Mouse (Mus musculus): ENCODE measurements around the gene Spag5. TPM values are rescaled to one million over a fixed set of nuclear protein-coding genes. Genes with fewer than 3 reads are reported as not detected.

The Spag5 gene
- polyA plus RNA-seq, 1 experiment from 2014 or later = 63.6 TPM

DNA sequence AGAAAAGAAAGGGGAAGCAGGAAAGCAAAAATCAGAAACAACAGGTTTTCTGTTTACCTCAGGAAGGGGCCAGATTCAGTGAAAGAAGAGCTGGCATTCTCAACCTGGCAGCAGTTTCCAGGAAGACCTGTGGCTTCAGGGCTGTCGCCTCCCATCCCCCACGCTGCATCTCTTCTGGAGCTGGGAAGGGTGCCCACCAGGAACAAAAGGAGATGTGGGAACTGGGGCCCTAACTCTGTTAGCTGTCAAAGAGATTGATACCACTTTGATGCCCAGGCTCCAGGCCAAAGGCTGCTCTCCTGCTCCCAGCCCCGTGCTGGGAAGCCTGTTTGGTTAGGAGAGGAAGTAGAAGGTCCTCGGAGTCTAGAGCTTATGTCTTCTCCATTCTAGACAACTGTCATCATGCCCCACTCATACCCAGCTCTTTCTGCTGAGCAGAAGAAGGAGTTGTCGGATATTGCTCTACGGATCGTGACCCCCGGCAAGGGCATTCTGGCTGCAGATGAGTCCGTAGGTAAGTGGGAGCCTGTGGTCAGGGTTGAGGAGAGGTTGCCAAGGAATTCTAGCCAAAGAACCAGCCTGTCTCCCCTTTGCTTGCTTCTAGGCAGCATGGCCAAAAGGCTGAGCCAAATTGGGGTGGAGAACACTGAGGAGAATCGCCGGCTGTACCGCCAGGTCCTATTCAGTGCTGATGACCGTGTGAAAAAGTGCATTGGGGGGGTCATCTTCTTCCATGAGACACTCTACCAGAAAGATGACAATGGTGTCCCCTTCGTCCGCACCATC lies 22.9 kb downstream of the Spag5 start:
- no peak for ATAC-seq (ENCODE audit: insufficient number of reproducible peaks, insufficient read depth, low FRiP score, low TSS enrichment, low read depth)
- Histone ChIP-seq H3K9me3 (no peaks in the 10 kb centered on the region), H3K36me3 (peaks cover 42% of the 10 kb centered on the region), H3K4me3 (replicated peaks) (no peak overlapping the region), H3K27ac (no peak overlapping the region), H3K9ac (replicated peaks) (no peak overlapping the region), H3K4me2 (no peak overlapping the region), H3K4me1 (replicated peaks) (peaks cover 29% of the 10 kb centered on the region), H3K27me3 (no peaks in the 10 kb centered on the region)
- 83% methylated on average over 15 of the region's 15 CpGs for WGBS

GRCm38 (mm10) chr11:78324965-78325364 lies 23.6 kb downstream of the Spag5 start:
- Histone ChIP-seq H3K9ac (replicated peaks) (no peak overlapping the region), H3K27ac (no peak overlapping the region), H3K4me3 (replicated peaks) (no peak overlapping the region), H3K4me2 (no peak overlapping the region), H3K36me3 (peaks cover 34% of the 10 kb centered on the region), H3K9me3 (no peaks in the 10 kb centered on the region), H3K27me3 (no peaks in the 10 kb centered on the region), H3K4me1 (replicated peaks) (peaks cover 35% of the 10 kb centered on the region)
- WGBS = 95% methylated on average over 12 of the region's 12 CpGs
- no peak for ATAC-seq (ENCODE audit: insufficient number of reproducible peaks, insufficient read depth, low FRiP score, low TSS enrichment, low read depth)

DNA sequence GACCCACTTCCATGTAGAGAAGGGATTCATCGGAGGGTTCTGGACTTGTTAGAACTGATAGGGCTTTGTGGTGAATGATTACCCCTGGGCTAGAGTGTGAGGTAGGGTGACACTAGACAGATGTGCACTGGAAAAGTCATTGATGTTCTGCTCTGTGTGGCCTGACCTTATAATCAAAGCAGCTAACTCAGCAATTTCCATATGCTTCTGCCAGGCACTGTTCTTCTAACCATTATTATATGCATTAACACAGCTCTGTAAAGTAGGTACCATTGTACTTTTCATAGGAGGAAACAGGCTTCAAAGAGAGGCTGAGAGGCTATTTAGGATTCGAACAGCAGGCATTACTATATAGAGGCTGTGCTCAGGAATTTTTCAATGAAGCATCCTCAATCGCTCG lies 25.9 kb downstream of the Spag5 start:
- Histone ChIP-seq H3K4me2 (no peak overlapping the region), H3K9me3 (no peaks in the 10 kb centered on the region), H3K4me3 (replicated peaks) (no peak overlapping the region), H3K27ac (no peak overlapping the region), H3K9ac (replicated peaks) (no peak overlapping the region), H3K27me3 (no peaks in the 10 kb centered on the region), H3K36me3 (peaks cover 16% of the 10 kb centered on the region), H3K4me1 (replicated peaks) (peaks cover 24% of the 10 kb centered on the region)
- WGBS = 92% methylated on average over 4 of the region's 4 CpGs
- ATAC-seq (ENCODE audit: insufficient number of reproducible peaks, insufficient read depth, low FRiP score, low TSS enrichment, low read depth) = no peak

DNA sequence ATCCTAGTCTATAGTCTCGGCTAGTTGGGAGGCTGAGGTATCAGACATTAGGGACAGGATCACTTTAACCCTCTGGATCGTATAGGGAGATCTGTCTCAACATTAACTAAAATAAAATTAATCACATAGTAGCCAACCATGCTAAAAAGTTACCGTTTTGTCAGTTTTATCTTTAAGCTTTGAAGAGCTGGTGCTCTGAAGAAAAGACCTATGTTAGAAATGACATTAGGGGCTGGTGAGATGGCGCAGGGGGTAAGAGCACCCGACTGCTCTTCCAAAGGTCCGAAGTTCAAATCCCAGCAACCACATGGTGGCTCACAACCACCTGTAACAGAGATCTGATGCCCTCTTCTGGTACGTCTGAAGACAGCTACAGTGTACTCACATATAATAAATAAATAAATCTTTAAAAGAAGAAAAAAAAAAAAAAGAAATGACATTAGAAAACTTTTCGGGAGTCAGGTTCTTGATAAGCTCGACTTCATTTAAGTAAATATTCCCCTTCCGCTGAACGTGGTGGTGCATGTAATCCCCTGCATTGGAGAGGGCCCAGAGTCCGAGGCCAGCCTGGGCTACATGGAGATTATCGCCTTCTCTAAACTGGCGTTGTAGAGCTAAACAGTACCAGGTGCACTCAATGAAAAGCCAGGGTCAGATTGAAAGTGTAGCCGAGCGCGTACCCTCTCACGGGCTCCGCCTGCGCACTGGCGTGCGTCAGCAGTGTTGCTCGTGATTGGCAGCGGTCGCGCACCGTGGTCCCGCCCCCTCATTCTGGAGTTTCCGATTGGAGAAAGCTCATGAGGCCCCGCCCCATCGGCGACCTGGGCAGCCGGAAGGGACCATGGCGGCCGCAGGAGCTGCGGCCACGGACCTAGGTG lies 26.5 kb downstream of the Spag5 start, which contains the start of gene Pigs:
TSS of gene Pigs (plus strand) at position 782 of the 878 bp plus-strand sequence.
- Histone ChIP-seq H3K4me1 (replicated peaks) (peaks cover 18% of the 10 kb centered on the region), H3K9ac (replicated peaks) (peak within 1 kb of the TSS; percentile 81), H3K27ac (no peak within 1 kb of the TSS), H3K9me3 (no peaks in the 10 kb centered on the region), H3K4me2 (peak within 1 kb of the TSS; percentile 89), H3K4me3 (replicated peaks) (peak within 1 kb of the TSS; percentile 89), H3K36me3 (peaks cover 18% of the 10 kb centered on the region), H3K27me3 (no peaks in the 10 kb centered on the region)
- ATAC-seq (ENCODE audit: insufficient number of reproducible peaks, insufficient read depth, low FRiP score, low TSS enrichment, low read depth) = peak; percentile 95
- WGBS = 14% methylated on average over 37 of the region's 37 CpGs

GRCm38 (mm10) chr11:78328512-78329056 lies 27.3 kb downstream of the Spag5 start:
- peaks cover 26% of the 10 kb centered on the region for H3K36me3 ChIP-seq
- peak overlapping the region; percentile 89 for H3K4me3 ChIP-seq (replicated peaks)
- no peaks in the 10 kb centered on the region for H3K27me3 ChIP-seq
- H3K4me1 ChIP-seq (replicated peaks) = peaks cover 11% of the 10 kb centered on the region
- 1% methylated on average over 41 of the region's 41 CpGs for WGBS
- ATAC-seq (ENCODE audit: insufficient number of reproducible peaks, insufficient read depth, low FRiP score, low TSS enrichment, low read depth) = peak; percentile 58; the same call in 1 of the 2 replicates
- peak overlapping the region; percentile 81 for H3K9ac ChIP-seq (replicated peaks)
- peak overlapping the region; percentile 89 for H3K4me2 ChIP-seq
- no peaks in the 10 kb centered on the region for H3K9me3 ChIP-seq
- no peak overlapping the region for H3K27ac ChIP-seq

DNA sequence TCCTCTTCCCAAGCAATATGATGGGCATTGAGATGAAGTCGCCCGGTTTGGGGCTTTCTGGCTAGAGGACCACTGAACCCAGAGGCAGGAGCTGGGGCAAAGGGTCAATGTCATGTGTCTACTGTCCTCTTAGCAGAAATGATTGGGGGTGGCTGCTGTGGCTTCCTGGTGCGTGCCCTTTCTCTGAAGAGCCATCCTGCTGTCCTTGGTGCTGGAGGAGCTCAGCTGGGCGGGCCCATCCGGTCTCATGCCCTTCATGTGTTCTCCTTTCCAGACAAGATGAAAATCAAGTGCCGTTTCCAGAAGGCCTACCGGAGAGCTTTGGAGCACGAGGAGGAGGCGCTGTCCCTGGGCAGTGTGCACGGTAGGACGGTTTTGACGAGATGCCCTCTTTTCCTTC lies 31.3 kb downstream of the Spag5 start:
- 96% methylated on average over 12 of the region's 12 CpGs for WGBS
- Histone ChIP-seq H3K36me3 (peaks cover 57% of the 10 kb centered on the region), H3K4me3 (replicated peaks) (no peak overlapping the region), H3K9me3 (no peaks in the 10 kb centered on the region), H3K4me1 (replicated peaks) (peaks cover 11% of the 10 kb centered on the region), H3K27ac (no peak overlapping the region), H3K9ac (replicated peaks) (no peak overlapping the region), H3K27me3 (no peaks in the 10 kb centered on the region), H3K4me2 (no peak overlapping the region)
- no peak for ATAC-seq (ENCODE audit: insufficient number of reproducible peaks, insufficient read depth, low FRiP score, low TSS enrichment, low read depth)

GRCm38 (mm10) chr11:78333992-78334391 lies 32.7 kb downstream of the Spag5 start:
- H3K27ac ChIP-seq = no peak overlapping the region
- no peak overlapping the region for H3K4me2 ChIP-seq
- H3K4me3 ChIP-seq (replicated peaks) = no peak overlapping the region
- H3K36me3 ChIP-seq = peaks cover 70% of the 10 kb centered on the region
- H3K27me3 ChIP-seq = no peaks in the 10 kb centered on the region
- 92% methylated on average over 5 of the region's 5 CpGs for WGBS
- H3K4me1 ChIP-seq (replicated peaks) = peaks cover 7% of the 10 kb centered on the region
- ATAC-seq (ENCODE audit: insufficient number of reproducible peaks, insufficient read depth, low FRiP score, low TSS enrichment, low read depth) = no peak
- H3K9me3 ChIP-seq = no peaks in the 10 kb centered on the region
- H3K9ac ChIP-seq (replicated peaks) = no peak overlapping the region

- 94% methylated on average over 8 of the region's 8 CpGs for whole genome bisulfite sequencing
- H3K27me3 ChIP-seq = no peaks in the 10 kb centered on the region
- H3K9ac ChIP-seq (replicated peaks) = no peak overlapping the region
- H3K4me1 ChIP-seq (replicated peaks) = no peaks in the 10 kb centered on the region
- H3K36me3 ChIP-seq = peaks cover 97% of the 10 kb centered on the region
- H3K4me2 ChIP-seq = no peak overlapping the region
- H3K9me3 ChIP-seq = no peaks in the 10 kb centered on the region
- H3K27ac ChIP-seq = no peak overlapping the region
- no peak for ATAC-seq (ENCODE audit: insufficient number of reproducible peaks, insufficient read depth, low FRiP score, low TSS enrichment, low read depth)
- H3K4me3 ChIP-seq (replicated peaks) = no peak overlapping the region
Observed at GRCm38 (mm10) chr11:78337040-78337439, 35.7 kb downstream of the Spag5 start.

GRCm38 (mm10) chr11:78341702-78342101 lies 40.4 kb downstream of the Spag5 start:
- peaks cover 53% of the 10 kb centered on the region for H3K36me3 ChIP-seq
- no peak for ATAC-seq (ENCODE audit: insufficient number of reproducible peaks, insufficient read depth, low FRiP score, low TSS enrichment, low read depth)
- WGBS = 85% methylated on average over 12 of the region's 12 CpGs

GRCm38 (mm10) chr11:78343381-78344327 lies 42.3 kb downstream of the Spag5 start, which contains the start of gene Unc119:
Gene Unc119 (plus strand): TSS chr11:78343482.
- Histone ChIP-seq H3K9me3 (no peaks in the 10 kb centered on the region), H3K9ac (replicated peaks) (peak within 1 kb of the TSS; percentile 91), H3K4me3 (replicated peaks) (peak within 1 kb of the TSS; percentile 89), H3K27ac (peak within 1 kb of the TSS; percentile 95), H3K4me1 (replicated peaks) (peaks cover 29% of the 10 kb centered on the region), H3K4me2 (peak within 1 kb of the TSS; percentile 65), H3K27me3 (no peaks in the 10 kb centered on the region), H3K36me3 (peaks cover 47% of the 10 kb centered on the region)
- 1% methylated on average over 65 of the region's 66 CpGs for WGBS
- peak; percentile 71; the same call in 1 of the 2 replicates for ATAC-seq (ENCODE audit: insufficient number of reproducible peaks, insufficient read depth, low FRiP score, low TSS enrichment, low read depth)

More at GRCm38 (mm10) chr11:78341702-78342101, 40.4 kb downstream of the Spag5 start:
- Histone ChIP-seq H3K27me3 (no peaks in the 10 kb centered on the region), H3K9ac (replicated peaks) (0 out of 2 replicates have a peak overlapping the region, but pooled peaks have one; percentile 12), H3K9me3 (no peaks in the 10 kb centered on the region), H3K4me1 (replicated peaks) (peaks cover 28% of the 10 kb centered on the region), H3K4me3 (replicated peaks) (no peak overlapping the region), H3K27ac (no peak overlapping the region), H3K4me2 (no peak overlapping the region)
